Mouse (Mus musculus): ENCODE data around the gene Kdm2b.

- TF ChIP-seq USF1 (IDR thresholded peaks at IDR 0.05; ENCODE audit: low read depth), result no peak
- no peak for TF ChIP-seq MAX (IDR thresholded peaks at IDR 0.05; ENCODE audit: low read depth)
- no peak for TF ChIP-seq E2F4 (IDR thresholded peaks at IDR 0.05; ENCODE audit: insufficient read depth)
Observed at GRCm38 (mm10) chr5:122821524-122821885, 168.1 kb downstream of the Kdm2b start.
